Mouse (Mus musculus): ENCODE data around the gene Btbd35f26.
"Not testable (repeated sequence)": the region's sequence is repeated elsewhere in the genome, so short reads cannot be mapped to it uniquely, and the experiment has no call there.

The Btbd35f26 gene

GRCm38 (mm10) chrX:31336154-31336553 lies at the start of gene Btbd35f26:
Gene Btbd35f26, plus strand, starts transcription at chrX:31336454.
- not testable (repeated sequence) for DNase-seq (ENCODE audit: low spot score)

- DNase-seq (ENCODE audit: low spot score), result not testable (repeated sequence)
These were observed 5.7 kb downstream of the Btbd35f26 start for GRCm38 (mm10) chrX:31341924-31342323.

- DNase-seq (ENCODE audit: low spot score), result not testable (repeated sequence)
These were observed 47.6 kb downstream of the Btbd35f26 start, which contains the start of gene Btbd35f19 for GRCm38 (mm10) chrX:31383818-31384217. Gene Btbd35f19, minus strand, starts transcription at chrX:31383918.
